Mouse (Mus musculus): ENCODE data around the gene Fermt1.

DNA sequence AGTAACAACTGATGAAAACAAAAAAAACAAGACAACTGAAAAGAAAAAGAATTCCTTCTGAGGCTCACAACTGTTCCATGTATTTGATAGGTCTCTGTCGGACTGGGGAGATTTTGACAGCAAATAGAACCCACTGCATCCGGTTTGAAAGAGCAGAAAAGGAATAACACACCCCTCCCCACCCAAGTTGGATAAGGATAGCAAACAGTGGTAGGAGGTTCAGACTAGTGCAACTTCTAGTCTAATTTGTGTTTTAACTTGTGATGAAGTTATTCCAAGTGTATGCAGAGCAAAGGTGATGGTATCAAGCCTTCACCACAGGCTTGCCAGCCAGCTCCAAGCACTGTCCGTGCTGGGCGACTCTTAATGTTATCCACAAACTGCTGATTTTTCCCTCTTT lies 9.5 kb downstream of the Fermt1 start:
- TF ChIP-seq CTCF (IDR thresholded peaks at IDR 0.05): no peak
- no peak for TF ChIP-seq POLR2A (IDR thresholded peaks at IDR 0.05; ENCODE audit: insufficient read depth, low read depth, low read length)

All from heart, adult 2 months (tissue).